Mouse (Mus musculus): ENCODE measurements around the gene Nmu. TPM values are rescaled to one million over a fixed set of nuclear protein-coding genes. Genes with fewer than 3 reads are reported as not detected.

Gene Nmu
- total and polyA plus RNA-seq, 3 experiments = not detected

DNA sequence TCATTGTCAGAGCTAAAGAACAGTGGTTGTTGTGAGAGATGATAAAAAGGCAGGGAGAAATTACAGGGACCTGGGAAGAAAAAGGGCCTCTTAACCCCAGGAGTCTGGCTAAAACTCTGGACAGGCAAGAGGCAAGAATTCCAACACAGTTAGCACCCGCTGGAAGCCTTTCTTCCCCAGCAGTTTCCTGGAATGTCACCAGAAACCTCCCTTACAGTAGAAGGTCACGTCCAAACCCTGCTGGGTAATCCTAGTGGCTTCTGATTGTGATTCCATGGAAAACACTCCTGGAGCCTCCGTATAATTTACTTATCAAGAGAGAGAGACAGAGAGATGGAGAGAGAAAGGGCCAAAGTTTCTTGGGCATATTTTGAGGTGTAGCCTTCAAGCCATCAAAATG lies 15.6 kb upstream of the Nmu start:
- no peak for DNase-seq (ENCODE audit: extremely low read depth)
- H3K4me1 ChIP-seq (ENCODE audit: control insufficient read depth in 1 of 2, insufficient read depth in 2 of 2) = no peaks in the 10 kb centered on the region
- no peak overlapping the region for H3K4me2 ChIP-seq (ENCODE audit: insufficient read depth, low read depth, poor library complexity, severe bottlenecking)
- no peak overlapping the region for H3K4me3 ChIP-seq (replicated peaks in 1 of 3; ENCODE audit: low read depth in 2 of 3, low read length in 2 of 3, poor library complexity in 1 of 3)
- no peaks in the 10 kb centered on the region for H3K79me2 ChIP-seq (replicated peaks; ENCODE audit: control insufficient read depth, extremely low read depth, insufficient read depth, poor library complexity, severe bottlenecking)
- in situ Hi-C loops (cut with MboI; ENCODE audit: low pct_ligation_motif_present, low pct_unique_long_range_greater_than_20kb, low sequenced_read_pairs) (no loop called here), dilution Hi-C loops (cut with MboI; ENCODE audit: extremely low pct_ligation_motif_present, extremely low pct_unique_long_range_greater_than_20kb, low sequenced_read_pairs) (no loop called here)
- H3K27me3 ChIP-seq (replicated peaks) = no peaks in the 10 kb centered on the region
- H3K36me3 ChIP-seq (replicated peaks in 1 of 2; ENCODE audit: control insufficient read depth in 1 of 2, insufficient read depth in 1 of 2, low read length in 1 of 2) = no peaks in the 10 kb centered on the region
- no peak for TF ChIP-seq MXI1 (IDR thresholded peaks at IDR 0.05; ENCODE audit: low read depth, low read length)
- no peak for TF ChIP-seq SMC3 (IDR thresholded peaks at IDR 0.05; ENCODE audit: low read depth, low read length)
- TF ChIP-seq CHD2 (IDR thresholded peaks at IDR 0.05; ENCODE audit: low read length) = no peak
- no peak for TF ChIP-seq USF2 (conservative IDR thresholded peaks at IDR 0.05; ENCODE audit: low read depth, low read length)
- TF ChIP-seq MAZ (IDR thresholded peaks at IDR 0.05; ENCODE audit: low read depth, low read length) = no peak
- no peak for TF ChIP-seq JUND (conservative IDR thresholded peaks at IDR 0.05; ENCODE audit: low read depth, low read length)
- TF ChIP-seq ZNF384 (IDR thresholded peaks at IDR 0.05; ENCODE audit: low read depth, low read length) = no peak
- TF ChIP-seq JUN (IDR thresholded peaks at IDR 0.05; ENCODE audit: insufficient read depth, low read depth, low read length) = no peak
- TF ChIP-seq ELF1 (IDR thresholded peaks at IDR 0.05; ENCODE audit: low read depth, low read length) = no peak
- no peak for TF ChIP-seq TBP (conservative IDR thresholded peaks at IDR 0.05; ENCODE audit: low read depth, low read length)
- TF ChIP-seq E2F4 (IDR thresholded peaks at IDR 0.05; ENCODE audit: insufficient replicate concordance, low read depth, low read length) = no peak
- TF ChIP-seq POLR2A (IDR thresholded peaks at IDR 0.05; ENCODE audit: low read depth, low read length) = no peak
- TF ChIP-seq MAX (IDR thresholded peaks at IDR 0.05; ENCODE audit: low read length) = no peak
- TF ChIP-seq NRF1 (IDR thresholded peaks at IDR 0.05; ENCODE audit: low read depth, low read length) = no peak
- no peak for TF ChIP-seq GABPA (IDR thresholded peaks at IDR 0.05; ENCODE audit: insufficient replicate concordance, low read depth, low read length)
- no peak for TF ChIP-seq SIN3A (IDR thresholded peaks at IDR 0.05; ENCODE audit: low read length)
- no peak for TF ChIP-seq NELFE (IDR thresholded peaks at IDR 0.05; ENCODE audit: low read depth, low read length)
- no peak for TF ChIP-seq CHD1 (IDR thresholded peaks at IDR 0.05; ENCODE audit: low read depth, low read length)
- no peak overlapping the region for H3K27ac ChIP-seq (ENCODE audit: insufficient read depth, low read depth)
- H3K9me3 ChIP-seq (replicated peaks; ENCODE audit: low read length) = no peaks in the 10 kb centered on the region
- no peak overlapping the region for H3K9ac ChIP-seq (ENCODE audit: insufficient read depth, low read depth)

GRCm38 (mm10) chr5:76369215-76369840 lies 5.7 kb upstream of the Nmu start:
- H3K27me3 ChIP-seq (replicated peaks) = no peaks in the 10 kb centered on the region
- no peaks in the 10 kb centered on the region for H3K9me3 ChIP-seq (replicated peaks; ENCODE audit: low read length)
- dilution Hi-C loops (cut with MboI; ENCODE audit: extremely low pct_ligation_motif_present, extremely low pct_unique_long_range_greater_than_20kb, low sequenced_read_pairs) (no loop called here), in situ Hi-C loops (cut with MboI; ENCODE audit: low pct_ligation_motif_present, low pct_unique_long_range_greater_than_20kb, low sequenced_read_pairs) (no loop called here)
- no peak overlapping the region for H3K4me2 ChIP-seq (ENCODE audit: insufficient read depth, low read depth, poor library complexity, severe bottlenecking)
- no peak overlapping the region for H3K9ac ChIP-seq (ENCODE audit: insufficient read depth, low read depth)
- no peaks in the 10 kb centered on the region for H3K79me2 ChIP-seq (replicated peaks; ENCODE audit: control insufficient read depth, extremely low read depth, insufficient read depth, poor library complexity, severe bottlenecking)
- H3K36me3 ChIP-seq (replicated peaks in 1 of 2; ENCODE audit: control insufficient read depth in 1 of 2, insufficient read depth in 1 of 2, low read length in 1 of 2) = no peaks in the 10 kb centered on the region
- peaks cover 3 to 8% of the 10 kb centered on the region in 2 experiments; a peak in 2 of 4 replicates for H3K4me1 ChIP-seq (ENCODE audit: control insufficient read depth in 1 of 2, insufficient read depth in 2 of 2)
- TF ChIP-seq MAX (IDR thresholded peaks at IDR 0.05; ENCODE audit: low read length) (no peak), ELF1 (IDR thresholded peaks at IDR 0.05; ENCODE audit: low read depth, low read length) (no peak), TBP (conservative IDR thresholded peaks at IDR 0.05; ENCODE audit: low read depth, low read length) (no peak), KAT2A (IDR thresholded peaks at IDR 0.05; ENCODE audit: insufficient replicate concordance, low read length) (no peak), JUND (conservative IDR thresholded peaks at IDR 0.05; ENCODE audit: low read depth, low read length) (no peak), PAX5 (IDR thresholded peaks at IDR 0.05; ENCODE audit: low read length) (no peak), ZKSCAN1 (IDR thresholded peaks at IDR 0.05; ENCODE audit: borderline replicate concordance, low read depth, low read length) (no peak), ZC3H11A (IDR thresholded peaks at IDR 0.05; ENCODE audit: low read depth, low read length) (no peak), E2F4 (IDR thresholded peaks at IDR 0.05; ENCODE audit: insufficient replicate concordance, low read depth, low read length) (no peak), CHD2 (IDR thresholded peaks at IDR 0.05; ENCODE audit: low read length) (no peak), MEF2A (IDR thresholded peaks at IDR 0.05; ENCODE audit: borderline replicate concordance, low read depth, low read length) (no peak), BHLHE40 (IDR thresholded peaks at IDR 0.05; ENCODE audit: low read depth, low read length) (peak; percentile 59; the same call in 1 of the 2 replicates), NRF1 (IDR thresholded peaks at IDR 0.05; ENCODE audit: low read depth, low read length) (no peak), CTCF (conservative IDR thresholded peaks at IDR 0.05 in 1 of 2, IDR thresholded peaks at IDR 0.05 in 1 of 2; ENCODE audit: low read depth in 2 of 2, low read length in 2 of 2) (no peak), EP300 (IDR thresholded peaks at IDR 0.05; ENCODE audit: low read length) (peak; percentile 24; the same call in 1 of the 2 replicates), RCOR1 (conservative IDR thresholded peaks at IDR 0.05; ENCODE audit: low read depth, low read length) (no peak)
- DNase-seq (ENCODE audit: extremely low read depth) = peak; percentile 16
- no peak overlapping the region for H3K27ac ChIP-seq (ENCODE audit: insufficient read depth, low read depth)
- H3K4me3 ChIP-seq (replicated peaks in 1 of 3; ENCODE audit: low read depth in 2 of 3, low read length in 2 of 3, poor library complexity in 1 of 3) = no peak overlapping the region

Measured in CH12.LX (cell line).